Mouse (Mus musculus) midbrain, embryonic 10.5 days (tissue): Measurements from ENCODE around the gene Mthfsd. TPM values are rescaled to one million over a fixed set of nuclear protein-coding genes. Genes with fewer than 3 reads are reported as not detected.
"Not testable (repeated sequence)": the region's sequence is repeated elsewhere in the genome, so short reads cannot be mapped to it uniquely, and the experiment has no call there.

ENCODE experiments used
- DNase-seq: peaks from one replicate; pipeline ENCODE4 v3.0.0-alpha.2; 2017; ENCODE audit warnings: low spot score
- H3K27ac ChIP-seq: fragments of 300-500 bp; sonication (generic); replicated peaks from 2 replicates; pipeline ENCODE4 v1.5.1; 2016; ENCODE audit warnings: mild to moderate bottlenecking
- H3K27me3 ChIP-seq: fragments of 300-500 bp; sonication (generic); 2 replicates; pipeline ENCODE4 v1.6.1; 2016; ENCODE audit warnings: low read depth, mild to moderate bottlenecking; ENCODE audit not compliant: poor library complexity, severe bottlenecking
- H3K36me3 ChIP-seq: fragments of 300-500 bp; sonication (generic); 2 replicates; pipeline ENCODE4 v1.6.1; 2016; ENCODE audit warnings: mild to moderate bottlenecking, moderate library complexity
- H3K4me1 ChIP-seq: fragments of 300-500 bp; sonication (generic); 2 replicates; pipeline ENCODE4 v1.6.1; 2016
- H3K4me3 ChIP-seq: fragments of 300-500 bp; sonication (generic); 2 replicates; pipeline ENCODE4 v1.5.1; 2016; ENCODE audit warnings: mild to moderate bottlenecking, moderate library complexity
- H3K9me3 ChIP-seq: fragments of 300-500 bp; sonication (generic); replicated peaks from 2 replicates; pipeline ENCODE4 v1.6.1; 2016; ENCODE audit warnings: mild to moderate bottlenecking
- WGBS: fragments of 180-500 bp; shearing (Covaris S2); methylation state at CpG from one replicate; pipeline ENCODE4 v1.1.7; 2016; 5-methylcytosine and 5-hydroxymethylcytosine counted together
- polyA plus RNA-seq: library from polyadenylated mRNA; unstranded; fragments of >200 nt; fragmentation: Nextera tagmentation; extraction: Ambion mirVana; gene quantifications from 2 replicates; pipeline ENCODE4 v1.2.1, GENCODE M21; 2016

The Mthfsd gene
- 66.3 and 66.8 TPM in 2 replicates for polyA plus RNA-seq

DNA sequence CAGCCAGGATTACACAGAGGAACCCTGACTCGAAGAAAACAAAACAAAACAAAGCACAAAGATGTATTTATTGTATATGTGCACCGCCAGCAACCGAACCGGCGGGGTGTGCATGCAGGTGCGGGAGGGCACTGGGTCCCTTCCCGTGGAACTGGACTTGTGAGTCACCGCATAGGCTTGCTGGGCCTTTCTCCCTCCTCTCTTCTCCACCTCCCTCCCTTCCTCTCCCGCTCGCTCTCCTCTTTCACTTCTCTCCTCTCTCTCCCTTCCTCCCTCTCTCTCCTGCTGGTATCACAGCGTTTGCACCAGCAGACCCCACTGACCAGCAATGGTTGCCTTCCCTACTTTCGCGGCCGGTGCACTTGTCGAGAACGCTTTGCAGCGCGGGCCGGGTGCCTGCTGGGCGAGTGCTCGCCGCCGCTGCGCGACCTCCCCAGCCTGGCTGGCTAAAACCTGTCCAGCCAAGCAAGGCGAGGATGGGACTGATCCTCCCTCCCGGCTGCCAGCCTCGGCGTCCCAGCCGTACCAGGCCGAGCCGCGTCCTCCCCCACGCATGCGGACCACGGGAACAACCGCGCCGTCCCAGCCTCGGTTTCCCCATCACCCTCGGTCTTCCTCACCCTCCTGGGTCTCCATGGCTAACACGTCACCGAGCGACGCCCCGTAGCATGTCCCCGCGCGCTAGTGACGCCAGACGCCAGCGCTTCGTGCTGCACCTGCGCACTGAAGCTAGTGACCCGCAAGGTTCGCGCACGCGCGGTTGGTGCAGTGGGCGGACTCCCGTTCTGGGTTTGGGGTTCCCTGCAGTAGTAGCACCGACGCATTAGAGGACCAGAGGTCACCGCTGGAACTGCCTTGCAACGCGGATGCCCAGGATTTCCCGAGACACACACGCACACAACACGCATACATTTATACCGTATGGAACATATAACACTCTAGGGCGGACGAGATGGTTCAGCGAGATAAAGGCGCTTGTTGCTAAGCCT is at the start of gene Mthfsd:
Gene Mthfsd, minus strand, starts transcription at position 725 of the 989 bp plus-strand sequence.
- Histone ChIP-seq H3K36me3 (peaks cover 36% of the 10 kb centered on the region), H3K9me3 (no peaks in the 10 kb centered on the region), H3K4me3 (peak within 1 kb of the TSS; percentile 97), H3K4me1 (peaks cover 30% of the 10 kb centered on the region), H3K27me3 (peaks cover 41% of the 10 kb centered on the region), H3K27ac (peak within 1 kb of the TSS; percentile 93)
- WGBS = 2% methylated on average over 75 of the region's 75 CpGs
- DNase-seq = peak; percentile 98

DNA sequence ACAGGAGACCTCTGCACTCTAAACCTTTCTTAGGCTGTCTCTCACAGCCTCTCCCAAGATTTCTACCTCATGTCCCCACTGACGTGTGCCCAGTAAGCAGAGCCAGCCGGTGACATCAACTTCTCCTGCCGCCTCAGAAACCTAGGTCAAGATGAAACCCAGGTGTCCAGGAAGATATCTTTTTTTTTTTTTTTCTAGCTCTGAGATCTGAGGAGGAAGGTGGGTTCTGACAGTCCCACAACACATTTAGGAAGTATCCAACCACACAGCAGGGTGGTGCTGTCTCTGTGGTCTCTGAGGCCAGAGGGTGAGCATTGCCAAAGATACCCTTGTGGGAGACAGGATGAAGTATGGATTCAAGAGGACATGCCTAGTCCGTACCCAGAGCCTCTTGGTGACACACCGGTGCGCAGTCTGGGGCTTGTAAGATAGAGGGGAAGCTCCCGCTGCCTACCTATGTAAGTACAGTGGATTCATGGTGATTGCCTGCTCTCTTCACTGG is 48.8 kb upstream of the Mthfsd start:
- no peaks in the 10 kb centered on the region for H3K4me1 ChIP-seq
- H3K9me3 ChIP-seq = no peaks in the 10 kb centered on the region
- no peak for DNase-seq
- H3K27ac ChIP-seq = no peak overlapping the region
- peaks cover 7% of the 10 kb centered on the region; the same call in 1 of the 2 replicates for H3K27me3 ChIP-seq
- no peak overlapping the region for H3K4me3 ChIP-seq
- no peaks in the 10 kb centered on the region for H3K36me3 ChIP-seq
- WGBS = 87% methylated on average over 7 of the region's 7 CpGs

DNA sequence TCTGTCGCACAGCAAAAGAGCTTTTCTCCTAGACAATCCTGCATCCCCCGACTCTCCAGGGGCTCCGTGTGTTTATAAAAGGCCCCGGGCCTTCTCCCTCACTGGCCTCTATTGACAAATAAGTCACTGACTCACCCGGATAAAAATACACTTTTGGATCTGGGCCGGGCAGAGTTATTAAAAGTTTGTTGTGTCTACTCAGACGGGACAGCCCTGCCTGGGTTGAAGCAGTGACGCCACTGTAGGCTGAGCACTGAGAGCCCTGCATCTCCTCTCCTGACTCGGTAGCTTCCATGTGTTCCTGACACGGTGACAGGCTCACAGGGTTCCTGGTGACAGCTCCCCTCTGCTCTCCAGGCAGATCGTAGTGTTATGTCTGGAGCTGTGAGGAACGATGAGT is 44.2 kb upstream of the Mthfsd start:
- 69% methylated on average over 12 of the region's 12 CpGs for WGBS
- Histone ChIP-seq H3K27ac (no peak overlapping the region), H3K4me3 (no peak overlapping the region), H3K36me3 (no peaks in the 10 kb centered on the region), H3K9me3 (no peaks in the 10 kb centered on the region), H3K4me1 (no peaks in the 10 kb centered on the region), H3K27me3 (peaks cover 10% of the 10 kb centered on the region; the same call in 1 of the 2 replicates)
- DNase-seq = no peak

DNA sequence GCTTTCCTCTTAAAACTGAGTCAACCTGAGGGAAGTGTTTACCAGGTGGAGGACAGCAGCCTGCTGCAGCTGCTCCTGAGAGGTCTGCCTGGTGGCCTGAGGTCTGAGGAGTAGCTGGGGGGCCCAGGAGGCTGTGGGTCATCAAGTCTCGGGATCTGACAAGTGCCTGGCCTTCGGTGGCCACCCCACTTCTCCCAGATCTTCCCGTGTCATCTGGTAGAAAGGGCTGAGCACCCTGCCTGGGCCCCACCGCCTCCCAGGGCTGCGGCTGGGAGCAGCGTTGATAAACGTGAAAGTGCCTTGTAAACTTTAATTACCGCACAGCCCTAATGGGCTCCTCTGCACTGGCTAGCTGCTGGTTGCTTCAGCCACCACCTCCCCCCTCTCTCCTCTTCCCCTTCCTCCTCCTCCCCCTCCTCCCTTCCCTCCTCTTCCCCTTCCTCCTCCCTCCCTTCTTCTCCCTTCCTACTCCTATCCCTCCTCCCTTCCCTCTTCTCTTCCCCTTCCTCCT is 40.4 kb upstream of the Mthfsd start:
- 61% methylated on average over 8 of the region's 8 CpGs for WGBS
- Histone ChIP-seq H3K4me3 (no peak overlapping the region), H3K36me3 (no peaks in the 10 kb centered on the region), H3K4me1 (no peaks in the 10 kb centered on the region), H3K9me3 (no peaks in the 10 kb centered on the region), H3K27ac (0 out of 2 replicates have a peak overlapping the region, but pooled peaks have one; percentile 13), H3K27me3 (peaks cover 10% of the 10 kb centered on the region; the same call in 1 of the 2 replicates)
- no peak for DNase-seq

DNA sequence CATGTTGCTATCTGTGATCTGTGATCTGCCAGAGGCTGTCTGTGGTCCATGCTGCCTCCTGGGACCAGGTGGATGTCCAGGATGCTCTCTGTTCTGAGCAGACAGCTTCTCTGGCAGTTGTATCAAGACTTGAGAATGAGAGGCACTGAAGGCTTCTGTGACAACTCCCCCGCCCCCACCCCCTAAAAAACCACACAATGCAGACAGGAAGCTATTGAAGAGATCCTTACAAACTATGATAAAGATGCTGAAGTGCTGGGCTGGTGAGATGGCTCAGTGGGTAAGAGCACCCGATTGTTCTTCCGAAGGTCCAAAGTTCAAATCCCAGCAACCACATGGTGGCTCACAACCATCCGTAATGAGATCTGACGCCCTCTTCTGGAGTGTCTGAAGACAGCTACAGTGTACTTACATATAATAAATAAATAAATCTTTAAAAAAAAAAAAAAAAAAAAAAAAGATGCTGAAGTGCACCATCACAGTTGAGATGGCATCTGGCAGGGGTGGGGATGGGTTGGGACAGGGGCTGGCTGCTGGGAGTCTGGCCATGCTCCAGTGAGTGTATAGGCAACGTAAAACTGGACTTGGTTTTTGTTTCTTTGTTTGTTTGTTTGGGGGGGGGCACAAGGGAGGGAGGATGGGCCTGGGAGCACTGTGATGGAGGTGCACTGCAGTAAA is 37.4 kb upstream of the Mthfsd start:
- DNase-seq, H3K27ac ChIP-seq, H3K4me3 ChIP-seq, H3K9me3 ChIP-seq, H3K36me3 ChIP-seq, H3K4me1 ChIP-seq: not testable (repeated sequence)
- 82% methylated on average over 5 of the region's 6 CpGs for WGBS
- peaks cover 17% of the 10 kb centered on the region; the same call in 1 of the 2 replicates for H3K27me3 ChIP-seq

DNA sequence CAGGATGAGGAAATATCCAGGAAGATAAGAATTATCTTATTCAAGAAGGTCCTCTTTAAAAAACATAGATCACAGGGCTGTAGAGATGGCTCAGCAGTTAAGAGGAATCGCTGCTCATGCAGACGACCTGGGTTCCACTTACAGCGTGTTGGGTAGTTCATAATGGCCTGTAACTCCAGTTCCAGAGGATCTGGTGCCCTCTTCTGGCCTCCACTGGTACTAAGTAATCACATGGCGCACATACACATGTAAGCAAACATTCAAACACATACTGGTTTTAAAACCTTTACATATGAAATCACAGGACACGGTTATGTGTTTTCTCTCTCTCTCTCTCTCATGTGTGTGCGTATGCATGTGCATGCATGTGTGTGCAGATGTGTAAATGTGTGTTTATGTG is 28.7 kb upstream of the Mthfsd start:
- Histone ChIP-seq H3K36me3 (no peaks in the 10 kb centered on the region), H3K27me3 (peaks cover 28% of the 10 kb centered on the region), H3K27ac (no peak overlapping the region), H3K4me3 (no peak overlapping the region), H3K9me3 (peaks cover 14% of the 10 kb centered on the region; the same call in 1 of the 2 replicates), H3K4me1 (0 out of 2 replicates have a peak, but pooled peaks cover 3% of the 10 kb centered on the region)
- 87% methylated on average over 6 of the region's 6 CpGs for whole genome bisulfite sequencing
- DNase-seq = no peak

DNA sequence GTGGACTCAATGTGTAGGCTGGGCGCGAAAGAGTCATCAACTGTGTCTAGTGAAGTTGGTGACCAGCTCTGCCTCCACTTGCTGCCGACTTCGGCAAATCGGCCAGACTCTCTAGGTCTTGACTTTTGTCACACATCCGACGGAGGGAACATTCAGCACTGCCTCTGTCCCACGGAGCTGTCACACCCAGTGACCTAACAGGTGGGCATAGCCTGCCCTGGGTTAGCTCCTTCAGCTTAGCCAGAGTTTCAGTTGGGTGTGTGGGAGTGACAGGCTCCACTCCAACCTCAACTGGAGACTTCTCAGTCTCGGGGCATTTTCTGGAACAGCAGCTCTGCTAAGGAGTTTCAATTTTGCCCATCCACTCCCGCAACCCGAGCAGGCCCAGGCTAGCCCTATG is 26.3 kb upstream of the Mthfsd start:
- Histone ChIP-seq H3K36me3 (no peaks in the 10 kb centered on the region), H3K9me3 (peaks cover 14% of the 10 kb centered on the region; the same call in 1 of the 2 replicates), H3K27ac (no peak overlapping the region), H3K4me3 (no peak overlapping the region), H3K4me1 (0 out of 2 replicates have a peak, but pooled peaks cover 4% of the 10 kb centered on the region), H3K27me3 (peaks cover 50% of the 10 kb centered on the region)
- no peak for DNase-seq
- 88% methylated on average over 11 of the region's 11 CpGs for WGBS

DNA sequence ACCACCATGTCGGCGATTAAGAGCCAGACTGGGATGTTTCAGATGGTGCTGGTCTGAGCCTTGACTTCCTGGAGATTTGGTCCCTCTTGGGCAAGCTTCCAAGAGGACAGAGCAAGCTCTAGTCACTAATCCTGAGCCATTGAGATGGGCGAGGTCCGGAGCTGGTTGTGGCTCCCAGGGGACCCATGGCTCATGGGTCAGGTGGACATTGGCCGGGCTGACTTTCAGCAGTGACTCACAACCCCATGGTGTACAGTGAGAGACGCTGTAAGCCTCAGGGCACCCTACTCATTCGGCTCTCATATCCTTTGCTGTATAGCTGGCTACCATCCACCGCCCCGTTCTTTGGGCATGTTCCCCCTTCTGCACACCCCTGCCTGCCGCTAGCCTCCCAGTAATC is 25.9 kb upstream of the Mthfsd start:
- Histone ChIP-seq H3K27ac (no peak overlapping the region), H3K4me3 (no peak overlapping the region), H3K27me3 (peaks cover 54% of the 10 kb centered on the region), H3K9me3 (peaks cover 14% of the 10 kb centered on the region; the same call in 1 of the 2 replicates), H3K4me1 (peaks cover 6% of the 10 kb centered on the region), H3K36me3 (no peaks in the 10 kb centered on the region)
- 92% methylated on average over 10 of the region's 10 CpGs for WGBS
- DNase-seq = no peak

DNA sequence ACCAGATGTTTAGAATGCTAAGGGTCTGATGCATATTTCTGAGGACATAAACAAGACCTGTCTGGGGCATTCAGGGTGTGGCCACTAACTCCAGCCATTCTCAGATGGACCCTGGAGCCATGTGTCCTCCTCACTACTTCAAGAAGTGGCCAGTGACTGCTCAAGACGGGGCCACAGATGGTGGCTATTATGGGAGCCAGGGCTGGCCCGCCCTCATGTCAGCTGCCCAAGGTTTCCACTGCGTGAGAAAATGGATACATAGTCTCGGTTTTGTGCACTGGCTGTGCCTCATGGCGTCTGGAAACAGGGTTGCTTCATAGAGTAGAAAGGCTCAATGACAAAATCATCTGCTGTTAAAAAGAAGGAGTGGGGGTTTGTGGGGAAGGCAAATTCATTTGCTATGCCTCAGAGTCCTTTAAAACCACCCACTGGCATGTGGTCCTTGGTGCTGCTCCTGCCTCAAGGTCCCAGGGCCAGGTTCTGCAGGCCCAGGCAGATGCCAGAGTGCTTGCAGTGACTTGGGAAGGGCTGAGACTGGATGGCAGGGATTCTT is 24.8 kb upstream of the Mthfsd start:
- H3K27ac ChIP-seq = no peak overlapping the region
- WGBS = 74% methylated on average over 5 of the region's 5 CpGs
- peaks cover 14% of the 10 kb centered on the region; the same call in 1 of the 2 replicates for H3K9me3 ChIP-seq
- peaks cover 16% of the 10 kb centered on the region for H3K4me1 ChIP-seq
- H3K36me3 ChIP-seq = no peaks in the 10 kb centered on the region
- no peak for DNase-seq
- no peak overlapping the region for H3K4me3 ChIP-seq
- peaks cover 65% of the 10 kb centered on the region for H3K27me3 ChIP-seq

DNA sequence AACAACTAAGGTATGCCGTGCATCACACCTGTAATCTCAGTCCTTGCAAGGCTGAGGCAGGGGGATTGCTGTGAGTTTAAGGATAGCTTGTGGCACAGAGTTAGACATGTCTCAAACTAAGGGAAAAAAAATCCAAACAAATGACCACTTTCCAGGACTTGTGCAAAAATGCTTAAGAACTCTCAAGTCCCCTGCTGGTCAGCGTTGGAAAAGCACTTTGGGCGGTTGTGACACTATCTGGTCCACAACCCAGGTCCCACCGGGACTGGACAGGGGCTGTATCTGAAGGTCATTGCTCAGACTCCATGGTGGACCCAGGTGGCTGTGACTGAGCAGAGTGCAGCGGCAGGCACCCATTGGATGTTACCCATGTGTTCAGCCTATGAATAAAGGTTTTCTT is 22.3 kb upstream of the Mthfsd start:
- no peak overlapping the region for H3K27ac ChIP-seq
- DNase-seq = peak; percentile 41
- H3K4me3 ChIP-seq = no peak overlapping the region
- peaks cover 27% of the 10 kb centered on the region for H3K4me1 ChIP-seq
- peaks cover 90% of the 10 kb centered on the region for H3K27me3 ChIP-seq
- H3K9me3 ChIP-seq = no peaks in the 10 kb centered on the region
- no peaks in the 10 kb centered on the region for H3K36me3 ChIP-seq
- WGBS = 34% methylated on average over 5 of the region's 5 CpGs

DNA sequence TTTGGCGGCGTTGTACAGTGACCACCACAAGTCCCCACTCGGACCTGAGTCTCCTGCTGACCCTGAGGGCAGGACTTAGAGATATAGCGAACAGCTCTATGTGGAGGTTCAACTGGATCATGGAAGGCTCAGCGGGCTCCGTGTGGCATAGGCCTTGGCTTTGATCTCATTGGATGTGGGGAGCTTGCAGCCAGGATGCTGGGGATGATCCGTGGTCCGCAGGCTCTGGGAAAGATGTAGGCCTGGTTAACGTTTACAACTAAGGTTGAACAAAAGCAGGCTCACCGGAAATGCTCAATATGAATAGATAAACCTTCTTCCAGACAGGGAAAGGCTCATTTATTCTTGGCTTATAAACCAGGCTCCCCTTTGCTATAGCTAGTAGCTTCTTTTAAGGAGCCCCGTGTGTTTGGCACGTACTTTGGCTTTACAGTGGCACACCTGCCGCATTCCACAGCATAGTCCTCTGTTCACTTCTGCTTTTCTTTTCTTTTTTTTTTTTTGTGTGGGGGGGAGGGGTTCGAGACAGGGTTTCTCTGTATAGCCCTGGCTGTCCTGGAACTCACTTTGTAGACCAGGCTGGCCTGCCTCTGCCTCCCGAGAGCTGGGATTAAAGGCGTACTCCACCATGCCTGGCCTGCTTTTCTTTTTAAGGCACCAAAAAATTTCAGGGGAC is 21.2 kb upstream of the Mthfsd start:
- Histone ChIP-seq H3K36me3 (no peaks in the 10 kb centered on the region), H3K4me1 (peaks cover 38% of the 10 kb centered on the region), H3K27ac (no peak overlapping the region), H3K9me3 (no peaks in the 10 kb centered on the region), H3K4me3 (no peak overlapping the region), H3K27me3 (peaks cover 98% of the 10 kb centered on the region)
- no peak for DNase-seq
- WGBS = 15% methylated on average over 16 of the region's 16 CpGs
